Mouse (Mus musculus): ENCODE measurements around the gene Ptgs1. TPM values are rescaled to one million over a fixed set of nuclear protein-coding genes. Genes with fewer than 3 reads are reported as not detected.
A peak's percentile ranks its signal among the peaks of the same experiment; 100 is the strongest.

Ptgs1 gene
- polyA plus RNA-seq, 1 experiment = 88.0 TPM

GRCm38 (mm10) chr2:36197919-36198881, 32.0 kb upstream of the Ptgs1 start:
- peak overlapping the region; percentile 38 for H3K4me3 ChIP-seq (replicated peaks; ENCODE audit: control insufficient read depth, low read depth, low read length)
- TF ChIP-seq CTCF (IDR thresholded peaks at IDR 0.05; ENCODE audit: control insufficient read depth, insufficient read depth, low read length) (no peak), POLR2A (IDR thresholded peaks at IDR 0.05; ENCODE audit: borderline replicate concordance, control insufficient read depth, low read depth, low read length) (no peak)
- no peaks in the 10 kb centered on the region for H3K4me1 ChIP-seq (ENCODE audit: control insufficient read depth, insufficient read depth, low read length)
- H3K27ac ChIP-seq (ENCODE audit: control insufficient read depth, insufficient read depth, low read depth, low read length, poor library complexity) = peak overlapping the region; percentile 11
- WGBS = 37% methylated on average over 20 of the region's 20 CpGs

GRCm38 (mm10) chr2:36198882-36199262, 31.4 kb upstream of the Ptgs1 start:
- no peak for TF ChIP-seq CTCF (IDR thresholded peaks at IDR 0.05; ENCODE audit: control insufficient read depth, insufficient read depth, low read length)
- TF ChIP-seq POLR2A (IDR thresholded peaks at IDR 0.05; ENCODE audit: borderline replicate concordance, control insufficient read depth, low read depth, low read length) = no peak
- H3K27ac ChIP-seq (ENCODE audit: control insufficient read depth, insufficient read depth, low read depth, low read length, poor library complexity) = no peak overlapping the region; the same call in 1 of the 2 replicates
- WGBS = 62% methylated on average over 3 of the region's 3 CpGs
- H3K4me1 ChIP-seq (ENCODE audit: control insufficient read depth, insufficient read depth, low read length) = no peaks in the 10 kb centered on the region
- H3K4me3 ChIP-seq (replicated peaks; ENCODE audit: control insufficient read depth, low read depth, low read length) = no peak overlapping the region

GRCm38 (mm10) chr2:36200813-36201212, 29.4 kb upstream of the Ptgs1 start:
- Histone ChIP-seq H3K27ac (ENCODE audit: control insufficient read depth, insufficient read depth, low read depth, low read length, poor library complexity) (no peak overlapping the region), H3K4me3 (replicated peaks; ENCODE audit: control insufficient read depth, low read depth, low read length) (no peak overlapping the region), H3K4me1 (ENCODE audit: control insufficient read depth, insufficient read depth, low read length) (peaks cover 2% of the 10 kb centered on the region)
- TF ChIP-seq CTCF (IDR thresholded peaks at IDR 0.05; ENCODE audit: control insufficient read depth, insufficient read depth, low read length) (no peak), POLR2A (IDR thresholded peaks at IDR 0.05; ENCODE audit: borderline replicate concordance, control insufficient read depth, low read depth, low read length) (no peak)
- 91% methylated on average over 2 of the region's 2 CpGs for WGBS

GRCm38 (mm10) chr2:36201756-36202610, 28.2 kb upstream of the Ptgs1 start:
- WGBS = 34% methylated on average over 18 of the region's 18 CpGs
- Histone ChIP-seq H3K27ac (ENCODE audit: control insufficient read depth, insufficient read depth, low read depth, low read length, poor library complexity) (no peak overlapping the region), H3K4me1 (ENCODE audit: control insufficient read depth, insufficient read depth, low read length) (peaks cover 5% of the 10 kb centered on the region), H3K4me3 (replicated peaks; ENCODE audit: control insufficient read depth, low read depth, low read length) (no peak overlapping the region)
- TF ChIP-seq POLR2A (IDR thresholded peaks at IDR 0.05; ENCODE audit: borderline replicate concordance, control insufficient read depth, low read depth, low read length) (no peak), CTCF (IDR thresholded peaks at IDR 0.05; ENCODE audit: control insufficient read depth, insufficient read depth, low read length) (no peak)

GRCm38 (mm10) chr2:36202611-36202880, 27.7 kb upstream of the Ptgs1 start:
- TF ChIP-seq CTCF (IDR thresholded peaks at IDR 0.05; ENCODE audit: control insufficient read depth, insufficient read depth, low read length) (no peak), POLR2A (IDR thresholded peaks at IDR 0.05; ENCODE audit: borderline replicate concordance, control insufficient read depth, low read depth, low read length) (no peak)
- Histone ChIP-seq H3K27ac (ENCODE audit: control insufficient read depth, insufficient read depth, low read depth, low read length, poor library complexity) (no peak overlapping the region), H3K4me1 (ENCODE audit: control insufficient read depth, insufficient read depth, low read length) (peaks cover 5% of the 10 kb centered on the region), H3K4me3 (replicated peaks; ENCODE audit: control insufficient read depth, low read depth, low read length) (no peak overlapping the region)
- WGBS = 12% methylated on average over 5 of the region's 5 CpGs

DNA sequence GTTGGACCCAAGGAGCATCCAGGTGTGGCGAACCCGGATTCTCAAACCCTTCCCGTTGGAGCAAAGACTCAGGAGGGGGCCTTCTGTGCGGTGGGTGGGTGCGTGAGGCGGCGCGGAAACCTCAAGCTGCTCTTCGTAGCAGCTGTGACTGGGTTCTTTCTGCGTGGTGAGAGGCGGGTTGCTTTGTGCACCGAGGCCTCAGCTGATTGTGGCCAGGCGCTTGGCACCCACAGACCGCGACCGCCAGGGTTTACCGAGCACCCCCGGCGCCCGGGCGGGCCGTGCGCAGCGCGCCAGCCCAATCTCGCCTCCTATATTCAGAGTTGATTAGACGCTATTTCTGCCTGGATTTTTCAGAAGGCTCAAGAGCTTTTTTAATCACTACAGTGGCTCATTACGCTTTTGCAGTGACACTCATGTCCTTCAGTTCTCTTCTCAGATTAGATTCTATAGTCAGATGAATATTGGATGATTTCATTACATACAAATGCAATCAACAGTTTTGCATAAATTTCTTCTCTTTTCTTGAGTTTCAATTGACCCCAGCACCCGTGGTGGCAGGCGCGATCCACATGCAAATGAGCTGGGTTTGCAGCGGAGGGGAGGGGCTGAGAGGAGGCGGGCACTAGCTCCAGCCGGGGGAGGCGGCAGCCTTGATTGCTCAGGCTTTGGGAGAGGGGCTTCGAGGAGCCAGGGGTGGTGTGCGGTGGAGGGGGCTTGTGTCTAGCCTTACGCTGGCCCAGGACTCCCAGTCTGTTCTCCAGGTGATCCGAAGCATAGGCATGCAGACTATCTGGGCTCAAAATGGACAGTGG, 27.0 kb upstream of the Ptgs1 start:
- no peak overlapping the region for H3K27ac ChIP-seq (ENCODE audit: control insufficient read depth, insufficient read depth, low read depth, low read length, poor library complexity)
- H3K4me3 ChIP-seq (replicated peaks; ENCODE audit: control insufficient read depth, low read depth, low read length) = no peak overlapping the region
- H3K4me1 ChIP-seq (ENCODE audit: control insufficient read depth, insufficient read depth, low read length) = peaks cover 5% of the 10 kb centered on the region
- 3% methylated on average over 39 of the region's 39 CpGs for WGBS
- TF ChIP-seq POLR2A (IDR thresholded peaks at IDR 0.05; ENCODE audit: borderline replicate concordance, control insufficient read depth, low read depth, low read length) (no peak), CTCF (IDR thresholded peaks at IDR 0.05; ENCODE audit: control insufficient read depth, insufficient read depth, low read length) (no peak)

- TF ChIP-seq CTCF (IDR thresholded peaks at IDR 0.05; ENCODE audit: control insufficient read depth, insufficient read depth, low read length) = no peak
- no peak for TF ChIP-seq POLR2A (IDR thresholded peaks at IDR 0.05; ENCODE audit: borderline replicate concordance, control insufficient read depth, low read depth, low read length)
- 71% methylated on average over 4 of the region's 4 CpGs for WGBS
- Histone ChIP-seq H3K4me1 (ENCODE audit: control insufficient read depth, insufficient read depth, low read length) (peaks cover 5% of the 10 kb centered on the region), H3K27ac (ENCODE audit: control insufficient read depth, insufficient read depth, low read depth, low read length, poor library complexity) (no peak overlapping the region), H3K4me3 (replicated peaks; ENCODE audit: control insufficient read depth, low read depth, low read length) (no peak overlapping the region)
Observed at GRCm38 (mm10) chr2:36204595-36204994, 25.6 kb upstream of the Ptgs1 start.

Data from bone marrow, adult 2 months (tissue).